Mouse (Mus musculus) G1E (cell line): Measurements from ENCODE around the gene Hand2.

Source experiments
- CTCF ChIP-seq: IDR thresholded peaks from 2 replicates; pipeline ENCODE4 v1.5.1; 2012; ENCODE audit warnings: low read depth, low read length, inconsistent platforms, mixed read lengths
- GATA1 ChIP-seq: IDR thresholded peaks from 2 replicates; pipeline ENCODE4 v1.6.1; 2012; ENCODE audit warnings: borderline replicate concordance, low read length, inconsistent platforms, mixed read lengths
- GATA2 ChIP-seq: IDR thresholded peaks from 2 replicates; pipeline ENCODE4 v1.6.1; 2012; ENCODE audit warnings: low read depth, low read length, inconsistent platforms, borderline replicate concordance

DNA sequence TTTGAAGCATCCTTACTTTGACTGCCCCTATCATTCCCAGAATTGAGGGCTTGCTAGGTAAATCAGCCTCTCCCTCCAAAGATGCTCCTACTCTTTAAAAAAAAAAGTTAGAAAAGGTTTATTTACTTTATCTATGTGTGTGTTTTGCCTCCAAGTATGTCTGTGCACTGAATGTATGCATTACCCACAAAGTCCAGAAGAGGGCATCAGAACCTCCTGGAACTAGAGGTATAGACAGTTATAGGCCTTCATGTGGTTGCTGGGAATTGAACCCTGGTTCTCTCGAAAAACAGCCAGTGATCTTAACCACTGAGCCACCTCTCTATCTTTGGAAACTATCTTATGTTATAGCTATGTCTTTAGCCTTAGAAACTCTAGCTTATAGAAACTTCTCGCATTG lies 53.3 kb downstream of the Hand2 start:
- no peak for TF ChIP-seq CTCF
- no peak for TF ChIP-seq GATA1
- TF ChIP-seq GATA2: no peak
